Mouse (Mus musculus) ES-CJ7 (cell line): ENCODE results near the gene Adcy7.

Experiments used
- DNase-seq: peaks from one replicate; pipeline ENCODE4 v3.0.0; 2011; ENCODE audit warnings: low read depth, low spot score

Adcy7 gene

GRCm38 (mm10) chr8:88272231-88273050 lies at the start of gene Adcy7:
Gene Adcy7, plus strand, starts transcription at chr8:88272403.
- peak; percentile 79 for DNase-seq

GRCm38 (mm10) chr8:88225358-88225757 lies 46.8 kb upstream of the Adcy7 start:
- DNase-seq, result no peak

GRCm38 (mm10) chr8:88227851-88228250 lies 44.4 kb upstream of the Adcy7 start:
- no peak for DNase-seq

- DNase-seq, result no peak
Observed at GRCm38 (mm10) chr8:88228286-88228685, 43.9 kb upstream of the Adcy7 start.

DNA sequence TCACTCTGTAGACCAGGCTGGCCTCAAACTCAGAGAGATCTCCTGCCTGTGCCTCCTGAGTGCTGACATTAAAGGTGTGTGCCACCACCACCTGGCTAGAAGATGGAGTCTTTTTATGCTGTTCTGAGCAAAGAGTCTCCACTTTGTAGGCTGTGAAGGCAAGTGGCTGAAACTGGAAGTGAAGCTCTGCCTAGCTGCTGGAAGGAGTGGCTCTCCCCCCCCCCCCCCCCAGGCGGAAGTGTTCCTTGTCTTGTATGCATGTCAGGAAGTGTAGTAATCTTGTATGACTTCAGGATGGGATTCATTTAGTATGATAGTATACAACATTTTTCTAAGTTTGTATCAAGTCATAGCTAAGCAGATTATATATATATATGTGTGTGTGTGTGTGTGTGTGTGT lies 43.4 kb upstream of the Adcy7 start:
- DNase-seq, result no peak

GRCm38 (mm10) chr8:88236666-88237065 lies 35.5 kb upstream of the Adcy7 start:
- DNase-seq, result no peak

DNA sequence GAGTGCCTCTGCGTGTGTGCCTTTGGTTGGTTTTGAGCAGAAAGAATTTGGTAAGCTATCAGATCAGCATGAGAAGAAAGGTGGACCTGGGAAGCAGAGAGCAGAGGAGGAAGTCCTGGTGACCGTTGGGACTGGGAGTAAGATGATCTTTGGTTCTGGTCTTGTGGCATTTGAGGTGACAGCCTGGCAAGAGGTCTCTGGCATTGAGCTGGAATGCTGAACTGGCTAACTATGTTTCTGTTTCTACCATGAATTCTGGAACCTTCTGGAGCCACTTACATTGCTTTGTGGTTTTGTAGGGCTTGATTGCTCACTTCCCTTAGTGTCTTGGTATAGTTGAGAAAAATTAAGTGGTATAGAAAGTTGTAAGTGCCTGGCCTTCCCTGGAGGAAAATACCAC lies 34.6 kb upstream of the Adcy7 start:
- DNase-seq, result no peak

DNA sequence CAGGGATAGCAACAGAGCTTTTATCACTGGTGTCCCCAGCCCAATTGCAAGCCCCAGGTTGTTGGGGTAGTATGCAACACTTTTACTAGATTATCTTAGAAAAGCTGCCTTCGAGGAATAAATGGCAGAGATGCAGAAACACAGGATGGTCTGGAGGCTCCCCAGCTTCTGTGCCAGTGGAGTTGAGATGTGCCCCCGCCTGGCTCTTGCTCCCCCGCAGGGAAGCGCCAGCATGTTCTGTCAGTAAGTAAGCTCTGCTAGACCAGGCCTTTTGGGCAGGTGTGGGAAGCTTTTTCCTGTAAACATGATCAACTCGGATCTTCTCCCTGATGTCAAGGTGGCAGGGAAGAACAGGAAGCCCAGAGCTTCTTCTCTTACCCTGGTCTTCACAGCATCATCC lies 32.9 kb upstream of the Adcy7 start:
- DNase-seq, result no peak

- DNase-seq, result no peak
Observed at GRCm38 (mm10) chr8:88241871-88242270, 30.3 kb upstream of the Adcy7 start.

DNA sequence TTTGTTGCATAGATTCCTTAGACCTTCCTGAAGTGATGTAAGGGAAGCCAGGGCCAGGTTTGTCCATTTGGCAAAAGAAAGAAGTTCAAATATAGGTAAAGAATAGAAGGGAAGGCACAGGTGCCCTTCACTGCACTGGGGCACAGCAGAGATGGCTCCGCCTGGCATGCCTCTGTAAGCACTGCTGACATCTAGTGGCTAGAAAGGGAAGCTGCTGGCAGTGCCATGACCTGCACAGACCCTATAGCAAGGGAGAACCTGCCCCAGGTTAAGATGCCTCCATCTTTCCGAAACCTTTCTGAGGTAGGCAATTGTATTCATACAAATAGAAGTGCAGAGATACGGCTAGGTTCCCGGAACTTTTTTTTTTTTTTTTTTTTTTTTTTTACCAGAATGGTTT lies 27.9 kb upstream of the Adcy7 start:
- DNase-seq, result peak; percentile 69

GRCm38 (mm10) chr8:88252791-88253190 lies 19.4 kb upstream of the Adcy7 start:
- peak; percentile 59 for DNase-seq

GRCm38 (mm10) chr8:88254957-88255356 lies 17.2 kb upstream of the Adcy7 start:
- DNase-seq, result no peak

DNA sequence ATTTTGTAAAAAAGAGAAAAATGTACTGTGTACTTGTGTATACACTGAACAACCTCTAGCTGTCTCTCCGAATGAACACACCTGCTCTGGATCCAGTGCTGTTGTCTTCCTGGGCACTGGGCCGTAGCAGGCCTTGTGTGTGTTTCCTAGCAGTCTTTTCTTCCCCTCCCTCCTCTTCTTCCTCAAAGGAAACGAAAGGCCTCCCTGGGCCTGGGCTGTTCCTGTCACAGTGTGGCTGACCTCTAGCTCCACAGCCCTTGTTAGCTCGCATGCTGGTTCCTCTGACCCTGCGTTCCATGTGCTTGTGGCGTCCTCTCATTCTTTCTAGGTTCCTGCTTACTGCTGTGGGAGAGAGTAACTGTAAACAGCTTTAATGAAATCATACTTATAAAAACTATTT lies 14.2 kb upstream of the Adcy7 start:
- no peak for DNase-seq

- no peak for DNase-seq
Observed at GRCm38 (mm10) chr8:88258544-88258943, 13.7 kb upstream of the Adcy7 start.

GRCm38 (mm10) chr8:88260466-88260980 lies 11.7 kb upstream of the Adcy7 start:
- DNase-seq, result no peak

GRCm38 (mm10) chr8:88262831-88263635 lies 9.2 kb upstream of the Adcy7 start:
- peak; percentile 49 for DNase-seq

- DNase-seq, result peak; percentile 42
Observed at GRCm38 (mm10) chr8:88265511-88265910, 6.7 kb upstream of the Adcy7 start.

DNA sequence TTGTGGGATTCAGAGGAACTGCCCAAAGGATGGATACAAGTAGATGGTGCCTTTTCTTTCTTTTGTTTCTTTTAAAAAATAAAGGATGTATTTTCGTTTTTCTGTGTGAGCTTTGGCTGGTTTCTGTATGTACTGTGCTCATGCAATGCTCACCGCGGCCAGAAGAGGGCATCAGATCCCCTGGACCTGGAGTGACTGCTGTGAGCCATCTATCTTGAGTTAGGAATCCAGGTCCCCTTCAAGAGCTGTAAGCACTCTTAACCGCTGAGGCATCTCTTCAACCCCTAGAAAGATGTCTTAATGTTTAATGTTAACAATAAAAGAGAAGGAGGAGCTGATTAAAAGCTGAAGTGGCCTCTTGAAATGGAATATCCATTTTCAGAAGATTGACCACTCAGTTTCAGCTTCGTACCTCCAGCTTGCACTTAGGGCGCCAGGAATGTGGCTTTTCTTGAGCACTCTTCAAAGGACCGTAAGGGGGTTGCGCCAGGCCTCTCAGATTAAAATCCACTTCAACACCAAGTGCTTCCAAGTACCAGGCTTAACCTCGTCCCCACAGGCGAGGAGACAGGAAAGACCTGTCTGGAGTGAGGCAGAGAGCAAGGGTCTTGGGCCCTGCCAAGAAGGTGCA lies 5.9 kb upstream of the Adcy7 start:
- DNase-seq, result peak; percentile 81

DNA sequence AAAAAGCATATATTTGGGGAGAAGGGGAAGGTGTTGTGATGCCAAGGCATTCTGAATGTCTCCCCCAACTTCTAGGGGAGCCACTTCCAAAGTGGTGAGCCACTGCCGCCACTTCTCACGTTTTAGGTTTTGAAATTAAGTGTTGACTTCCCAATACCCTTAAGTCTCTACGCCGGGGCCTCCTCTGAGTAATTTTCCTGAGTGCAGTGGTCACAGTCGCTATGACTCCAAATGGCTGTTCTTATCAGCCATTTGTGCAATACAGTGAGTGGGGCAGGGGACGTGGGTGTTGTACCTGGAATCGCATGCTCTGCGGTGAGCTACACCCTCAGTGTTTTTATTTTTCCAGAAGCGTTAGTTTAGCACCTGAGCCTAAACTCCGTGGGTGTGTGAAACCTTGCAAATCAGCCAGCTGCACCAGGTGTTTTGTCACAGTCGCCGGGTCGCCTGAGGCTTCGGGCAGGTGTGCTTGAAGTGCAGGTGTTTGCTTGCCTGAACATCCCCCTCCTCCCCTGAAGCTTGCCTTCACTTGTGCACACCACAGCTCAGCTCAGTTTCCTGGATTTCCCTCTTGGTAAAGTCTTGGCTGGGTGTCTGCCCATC lies 5.3 kb upstream of the Adcy7 start:
- no peak for DNase-seq

DNA sequence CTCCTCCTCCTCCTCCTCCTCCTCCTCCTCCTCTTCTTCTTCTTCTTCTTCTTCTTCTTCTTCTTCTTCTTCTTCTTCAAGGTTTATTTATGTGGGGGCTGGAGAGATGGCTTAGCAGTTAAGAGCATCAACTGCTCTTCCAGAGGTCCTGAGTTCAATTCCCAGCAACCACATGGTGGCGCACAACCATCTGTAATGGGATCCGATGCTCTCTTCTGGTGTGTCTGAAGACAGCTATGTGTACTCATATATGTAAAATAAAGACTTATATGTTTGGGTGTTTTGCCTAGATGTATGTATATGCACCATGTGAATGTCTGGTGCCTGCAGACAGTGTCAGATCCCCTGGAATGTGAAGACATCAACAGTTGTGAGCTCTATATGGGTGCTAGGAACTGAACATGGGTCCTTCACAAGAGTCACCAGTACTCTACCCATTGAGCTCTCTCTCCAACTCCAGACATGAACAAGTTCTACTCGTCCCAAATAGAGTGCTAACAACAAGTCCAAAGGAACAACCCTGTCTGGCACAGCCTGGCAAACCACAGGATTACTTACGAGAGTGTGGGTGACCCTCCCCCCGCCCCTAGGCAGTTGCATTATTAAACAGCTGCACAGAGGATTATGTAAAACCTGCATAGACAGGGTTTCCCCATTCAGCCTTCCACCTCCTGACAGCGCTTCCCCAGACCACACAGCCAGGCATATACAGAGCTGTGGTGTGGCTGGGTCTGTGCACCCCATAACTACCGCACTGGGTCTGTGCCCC lies 2.9 kb upstream of the Adcy7 start:
- no peak for DNase-seq

DNA sequence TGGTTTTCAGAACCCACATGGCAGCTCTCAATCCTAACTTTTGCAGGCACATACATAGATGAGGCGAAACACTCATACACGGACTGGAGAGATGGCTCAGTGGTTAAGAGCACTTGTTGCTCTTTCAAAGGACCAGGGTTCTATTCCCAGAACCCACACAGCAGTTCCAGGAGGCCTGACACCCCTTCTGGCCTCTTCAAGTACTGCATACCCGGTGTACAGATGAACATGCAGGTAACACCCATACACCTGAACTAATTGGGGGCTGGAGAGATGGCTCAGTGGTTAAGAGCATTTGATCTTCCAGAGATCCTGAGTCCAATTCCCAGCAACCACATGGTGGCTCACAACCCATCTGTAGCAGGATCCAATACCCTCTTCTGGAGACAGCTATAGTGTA lies 2.1 kb upstream of the Adcy7 start:
- peak; percentile 61 for DNase-seq
